Mouse (Mus musculus) embryonic facial prominence, embryonic 11.5 days (tissue): ENCODE data around the gene Smim1. TPM values are rescaled to one million over a fixed set of nuclear protein-coding genes. Genes with fewer than 3 reads are reported as not detected.

ENCODE experiments used
- ATAC-seq: fragments of 200-750 bp; cut with Nextera tagmentation; replicated peaks from 2 replicates; pipeline ENCODE4 v1.8.0; 2017; ENCODE audit warnings: low read depth; ENCODE audit not compliant: insufficient number of reproducible peaks, low FRiP score, low TSS enrichment
- DNase-seq: peaks from one replicate; pipeline ENCODE4 v3.0.0-alpha.2; 2015; ENCODE audit warnings: low spot score
- H3K27ac ChIP-seq: fragments of 300-500 bp; sonication (generic); replicated peaks from 2 replicates; pipeline ENCODE4 v1.5.1; 2014; ENCODE audit warnings: mild to moderate bottlenecking, low read depth, low read length, control low read depth
- H3K27me3 ChIP-seq: fragments of 300-500 bp; sonication (generic); 2 replicates; pipeline ENCODE4 v1.6.1; 2014; ENCODE audit warnings: mild to moderate bottlenecking, low read length, moderate library complexity, mixed read lengths; ENCODE audit not compliant: control insufficient read depth, insufficient read depth
- H3K36me3 ChIP-seq: fragments of 300-500 bp; sonication (generic); replicated peaks from 2 replicates; pipeline ENCODE4 v1.6.1; 2014; ENCODE audit warnings: low read depth, mild to moderate bottlenecking, low read length, moderate library complexity, mixed read lengths; ENCODE audit not compliant: control insufficient read depth, insufficient read depth
- H3K4me1 ChIP-seq: fragments of 300-500 bp; sonication (generic); 2 replicates; pipeline ENCODE4 v1.6.1; 2014; ENCODE audit warnings: low read length, mixed read lengths; ENCODE audit not compliant: control insufficient read depth, insufficient read depth
- H3K4me2 ChIP-seq: fragments of 300-500 bp; sonication (generic); 2 replicates; pipeline ENCODE4 v1.6.1; 2014; ENCODE audit warnings: low read depth, mild to moderate bottlenecking, control low read depth, low read length, moderate library complexity
- H3K4me3 ChIP-seq: fragments of 300-500 bp; sonication (generic); 2 replicates; pipeline ENCODE4 v1.5.1; 2014; ENCODE audit warnings: low read depth, low read length, control low read depth
- H3K9ac ChIP-seq: fragments of 300-500 bp; sonication (generic); replicated peaks from 2 replicates; pipeline ENCODE4 v1.6.1; 2014; ENCODE audit warnings: mild to moderate bottlenecking, control low read depth, low read length
- H3K9me3 ChIP-seq: fragments of 300-500 bp; sonication (generic); replicated peaks from 2 replicates; pipeline ENCODE4 v1.6.1; 2016; ENCODE audit warnings: mild to moderate bottlenecking, low read length, inconsistent platforms, mixed read lengths; ENCODE audit not compliant: control insufficient read depth
- WGBS: fragments of 180-500 bp; shearing (Covaris S2); extraction: QIAGEN DNeasy Blood & Tissue Kit; methylation state at CpG from one replicate; pipeline ENCODE4 v1.1.7; 2014; 5-methylcytosine and 5-hydroxymethylcytosine counted together
- polyA plus RNA-seq: library from polyadenylated mRNA; unstranded; fragments of >200 nt; fragmentation: Nextera tagmentation; extraction: Ambion mirVana; gene quantifications from 2 replicates; pipeline ENCODE4 v1.2.1, GENCODE M21; 2014

Gene Smim1
- polyA plus RNA-seq, 1 experiment from 2014 or later = 9.4 TPM

- Histone ChIP-seq H3K4me3 (no peak overlapping the region), H3K27ac (no peak overlapping the region), H3K4me1 (no peaks in the 10 kb centered on the region), H3K36me3 (peaks cover 10% of the 10 kb centered on the region), H3K9me3 (no peaks in the 10 kb centered on the region), H3K27me3 (no peaks in the 10 kb centered on the region), H3K9ac (no peak overlapping the region), H3K4me2 (no peak overlapping the region)
- WGBS = 74% methylated on average over 7 of the region's 7 CpGs
- ATAC-seq = no peak
- peak; percentile 36 for DNase-seq
These were observed 6.5 kb downstream of the Smim1 start for GRCm38 (mm10) chr4:154019571-154019970.

DNA sequence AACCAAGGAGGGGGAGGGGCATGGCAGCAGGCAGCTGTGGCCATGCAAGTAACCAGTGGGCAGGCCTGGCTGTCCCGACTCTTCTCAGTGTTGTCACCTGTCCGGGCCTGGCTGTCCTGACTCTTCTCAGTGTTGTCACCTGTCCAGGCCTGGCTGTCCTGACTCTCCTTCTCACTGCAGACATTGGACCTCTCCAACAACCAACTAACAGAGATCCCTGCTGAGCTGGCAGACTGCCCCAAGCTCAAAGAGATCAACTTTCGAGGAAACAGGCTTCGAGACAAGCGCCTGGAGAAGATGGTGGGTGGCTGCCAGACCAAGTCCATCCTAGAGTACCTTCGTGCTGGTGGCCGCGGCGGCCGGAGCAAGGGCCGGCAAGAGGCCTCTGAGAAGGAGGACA is 10.6 kb downstream of the Smim1 start:
- peaks cover 10% of the 10 kb centered on the region for H3K36me3 ChIP-seq
- WGBS = 87% methylated on average over 11 of the region's 11 CpGs
- ATAC-seq (no peak), DNase-seq (no peak)
- no peak overlapping the region for H3K4me2 ChIP-seq
- no peak overlapping the region for H3K27ac ChIP-seq
- no peaks in the 10 kb centered on the region for H3K27me3 ChIP-seq
- H3K9me3 ChIP-seq = no peaks in the 10 kb centered on the region
- H3K9ac ChIP-seq = no peak overlapping the region
- no peak overlapping the region for H3K4me3 ChIP-seq
- H3K4me1 ChIP-seq = no peaks in the 10 kb centered on the region; the same call in 1 of the 2 replicates

GRCm38 (mm10) chr4:154012132-154012882 is 13.7 kb downstream of the Smim1 start:
- DNase-seq (peak; percentile 10), ATAC-seq (no peak)
- peak overlapping the region; percentile 41; the same call in 1 of the 2 replicates for H3K27ac ChIP-seq
- H3K4me3 ChIP-seq = peak overlapping the region; percentile 100
- WGBS = 3% methylated on average over 54 of the region's 55 CpGs
- no peaks in the 10 kb centered on the region for H3K36me3 ChIP-seq
- H3K9ac ChIP-seq = peak overlapping the region; percentile 95
- peak overlapping the region; percentile 92 for H3K4me2 ChIP-seq
- no peaks in the 10 kb centered on the region; the same call in 1 of the 2 replicates for H3K4me1 ChIP-seq
- H3K27me3 ChIP-seq = no peaks in the 10 kb centered on the region
- no peaks in the 10 kb centered on the region for H3K9me3 ChIP-seq

- H3K27me3 ChIP-seq = no peaks in the 10 kb centered on the region
- no peaks in the 10 kb centered on the region; the same call in 1 of the 2 replicates for H3K4me1 ChIP-seq
- H3K9me3 ChIP-seq = no peaks in the 10 kb centered on the region
- no peaks in the 10 kb centered on the region for H3K36me3 ChIP-seq
- peak; percentile 93 for ATAC-seq
- under 1% methylated on average over 40 of the region's 59 CpGs for WGBS
- peak within 1 kb of the TSS; percentile 41; the same call in 1 of the 2 replicates for H3K27ac ChIP-seq
- peak within 1 kb of the TSS; percentile 95 for H3K9ac ChIP-seq
- DNase-seq = peak; percentile 91
- H3K4me3 ChIP-seq = peak within 1 kb of the TSS; percentile 100
- H3K4me2 ChIP-seq = peak within 1 kb of the TSS; percentile 92
These were observed 14.4 kb downstream of the Smim1 start, which contains the start of gene Lrrc47 for GRCm38 (mm10) chr4:154011646-154012089. TSS of gene Lrrc47 (plus strand) at chr4:154011731.

DNA sequence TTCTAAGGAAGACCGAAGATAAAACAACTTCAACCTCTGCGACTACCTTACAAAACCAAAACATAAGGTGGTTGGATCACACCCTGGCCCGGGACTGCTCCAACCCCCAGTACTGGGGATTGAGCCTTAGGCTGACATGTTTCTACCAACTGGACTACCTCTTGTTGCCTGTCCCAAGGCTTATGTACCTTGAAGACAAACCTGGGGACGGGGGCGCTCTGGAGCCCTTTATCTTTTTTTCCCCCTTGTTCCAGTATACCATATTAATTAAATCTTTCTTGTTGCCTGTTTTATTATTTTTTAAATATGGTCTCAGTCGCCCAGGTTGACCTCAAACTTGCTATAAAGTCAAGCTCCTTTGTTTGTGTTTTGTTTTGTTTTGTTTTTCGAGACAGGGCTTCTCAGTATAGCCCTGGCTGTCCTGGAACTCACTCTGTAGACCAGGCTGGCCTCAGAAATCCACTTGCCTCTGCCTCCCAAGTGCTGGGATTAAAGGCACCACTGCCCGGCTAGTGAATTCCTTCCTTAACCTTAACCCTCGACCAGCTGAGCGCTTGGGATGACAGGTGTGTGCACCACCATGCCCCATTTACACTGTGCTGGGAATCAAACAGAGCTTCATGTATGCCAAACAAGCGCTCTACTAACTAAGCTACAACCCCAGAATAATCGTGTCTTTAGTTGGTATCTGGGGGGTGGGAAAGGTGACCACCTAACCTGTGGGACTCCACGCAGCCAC is 15.0 kb downstream of the Smim1 start:
- ATAC-seq = peak; percentile 63
- H3K27ac ChIP-seq = no peak overlapping the region

GRCm38 (mm10) chr4:154007759-154008158 is 18.3 kb downstream of the Smim1 start:
- no peak overlapping the region for H3K9ac ChIP-seq
- no peak for ATAC-seq
- no peak overlapping the region for H3K27ac ChIP-seq
- no peaks in the 10 kb centered on the region for H3K27me3 ChIP-seq
- 84% methylated on average over 4 of the region's 4 CpGs for WGBS
- no peaks in the 10 kb centered on the region for H3K9me3 ChIP-seq
- H3K4me1 ChIP-seq = no peaks in the 10 kb centered on the region
- no peak for DNase-seq
- H3K4me2 ChIP-seq = no peak overlapping the region
- H3K4me3 ChIP-seq = no peak overlapping the region
- H3K36me3 ChIP-seq = no peaks in the 10 kb centered on the region

More for the DNA sequence above, 15.0 kb downstream of the Smim1 start:
- peak overlapping the region; percentile 92 for H3K4me2 ChIP-seq
- no peaks in the 10 kb centered on the region; the same call in 1 of the 2 replicates for H3K4me1 ChIP-seq
- peak overlapping the region; percentile 100 for H3K4me3 ChIP-seq
- H3K9ac ChIP-seq = peak overlapping the region; percentile 95
- 26% methylated on average over 13 of the region's 13 CpGs for WGBS
- H3K36me3 ChIP-seq = no peaks in the 10 kb centered on the region
- no peaks in the 10 kb centered on the region for H3K27me3 ChIP-seq
- no peak for DNase-seq
- H3K9me3 ChIP-seq = no peaks in the 10 kb centered on the region

DNA sequence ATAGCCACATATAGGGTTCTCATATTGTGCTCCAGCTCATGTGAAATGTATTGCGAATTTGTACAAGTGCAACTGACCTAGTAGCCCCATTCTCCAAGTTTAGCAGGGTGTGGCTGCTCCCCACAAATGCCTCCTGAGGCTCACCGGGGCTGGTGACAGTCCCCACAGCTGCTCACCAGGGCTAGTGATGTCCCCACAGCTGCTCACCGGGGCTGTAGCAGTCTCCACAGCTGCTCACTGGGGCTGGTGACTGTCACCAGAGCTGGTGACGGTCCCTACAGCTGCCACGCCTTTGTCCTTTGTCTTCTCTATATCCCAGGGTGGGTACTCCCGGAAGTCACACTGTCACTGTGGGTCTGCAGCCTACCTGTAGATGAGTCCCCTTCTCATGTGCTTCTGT is 19.8 kb downstream of the Smim1 start:
- Histone ChIP-seq H3K27ac (no peak overlapping the region), H3K4me2 (no peak overlapping the region), H3K4me3 (no peak overlapping the region), H3K27me3 (no peaks in the 10 kb centered on the region), H3K4me1 (no peaks in the 10 kb centered on the region), H3K9ac (no peak overlapping the region), H3K9me3 (no peaks in the 10 kb centered on the region), H3K36me3 (no peaks in the 10 kb centered on the region)
- WGBS = 87% methylated on average over 6 of the region's 6 CpGs
- ATAC-seq (no peak), DNase-seq (no peak)

DNA sequence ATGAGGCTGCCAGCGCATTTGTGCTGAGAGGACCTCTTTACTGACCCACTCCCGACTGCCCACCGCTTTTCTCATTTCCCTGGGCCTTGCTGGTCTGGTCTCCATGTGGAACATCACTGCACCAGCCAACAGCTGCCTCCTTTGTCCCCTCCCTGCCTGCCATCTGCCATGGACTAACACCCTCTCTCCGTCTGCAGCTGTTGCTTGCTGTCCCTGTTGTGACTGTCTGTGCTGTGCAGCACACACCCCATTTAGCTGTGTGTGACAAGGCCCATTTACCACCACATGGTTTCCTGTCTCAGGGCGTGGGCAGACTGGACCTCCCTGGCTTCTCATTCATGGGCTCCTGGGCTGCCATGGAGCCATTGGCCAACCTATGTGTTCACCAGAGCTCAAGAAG is 20.5 kb downstream of the Smim1 start:
- Histone ChIP-seq H3K27ac (no peak overlapping the region), H3K9me3 (no peaks in the 10 kb centered on the region), H3K27me3 (no peaks in the 10 kb centered on the region), H3K9ac (no peak overlapping the region), H3K4me2 (no peak overlapping the region), H3K4me3 (no peak overlapping the region), H3K36me3 (no peaks in the 10 kb centered on the region), H3K4me1 (no peaks in the 10 kb centered on the region)
- ATAC-seq (no peak), DNase-seq (no peak)
- 90% methylated on average over 5 of the region's 5 CpGs for WGBS
